In genomic region chr2:153807464-153807863, GRCm38 (mm10) we compare ENCODE assay signal across 9 mouse cellular contexts. TPM values are rescaled to one million over a fixed set of nuclear protein-coding genes. Genes with fewer than 3 reads are reported as not detected.
DNase-seq lines count a peak whose midpoint lies in the region; ATAC-seq and TF ChIP-seq lines count a peak whose summit lies in the region.
"Not testable (repeated sequence)": the region's sequence is repeated elsewhere in the genome, so short reads cannot be mapped to it uniquely, and the experiment has no call there.
"Had no signal": no experiment of that assay in that cellular context is flagged by ENCODE, and none has a peak within 500 bp of the region (broad histone marks: within the 10 kb centered on the region; RNA-seq: fewer than 3 reads in every experiment).

No protein-coding gene starts in this region.

- DNase-seq in 416B (ENCODE audit: low read depth), result peak; percentile 68
- peak; percentile 58 for DNase-seq in adrenal gland, adult 8-10 months
- DNase-seq in gastrocnemius, postnatal 10 days, result peak; percentile 58
- peak; percentile 60 for DNase-seq in kidney, adult 18-20 months
- DNase-seq in left cerebral cortex, postnatal 10 days (ENCODE audit: extremely low spot score in 1 of 2, low spot score in 2 of 2), result peak; percentile 36 to 67
- peak; percentile 40 for DNase-seq in mesoderm, embryonic 11.5 days (ENCODE audit: low read depth, low spot score)

- ATAC-seq in common myeloid progenitor, adult 5-6 weeks (replicated peaks; ENCODE audit: low read depth, poor library complexity, severe bottlenecking), result peak; percentile 73

- not testable (repeated sequence) for H3K4me3 ChIP-seq in small intestine, adult 2 months (ENCODE audit: low read depth, low read length)

- not testable (repeated sequence) for H3K27me3 ChIP-seq in small intestine, adult 2 months (ENCODE audit: control insufficient read depth, insufficient read depth, low read length)

- H3K4me1 ChIP-seq in small intestine, adult 2 months (ENCODE audit: control insufficient read depth, insufficient read depth, insufficient read length, low read length), result not testable (repeated sequence)

- peak; percentile 25; the same call in 1 of the 2 replicates for TF ChIP-seq CTCF in small intestine, adult 2 months (IDR thresholded peaks at IDR 0.05; ENCODE audit: extremely low read depth, insufficient read length, insufficient replicate concordance, low read depth, low read length)

- intact Hi-C loops in left cerebral cortex, postnatal 10 days (cut with DNase I), result loop anchor here (5.0 kb wide), 1 partner anchor 125 kb away; no protein-coding TSS in a partner anchor

- H3K36me3 ChIP-seq in small intestine, adult 2 months (ENCODE audit: control insufficient read depth, insufficient read depth, low read length), result not testable (repeated sequence)

- not testable (repeated sequence) for TF ChIP-seq POLR2A in small intestine, adult 2 months (IDR thresholded peaks at IDR 0.05; ENCODE audit: low read depth, low read length)

- not testable (repeated sequence) for H3K27ac ChIP-seq in small intestine, adult 2 months (ENCODE audit: insufficient read depth, low read depth, low read length)

RNA-seq across cellular contexts. Expression of gene Efcab8, which starts 27.7 kb away (rescaled TPM):
- under 1 TPM; 0.12 to 0.80 (median 0.63) TPM for total RNA-seq in adrenal gland, adult 8-10 months (2022)
- 0.10 TPM in 1 of 2 replicates, not detected in the other for total RNA-seq in common myeloid progenitor, adult 5-6 weeks (2017)
- under 1 TPM; 0.26 to 0.50 TPM for total RNA-seq in gastrocnemius, postnatal 10 days (2021)
- under 1 TPM; 0.45 to 0.56 TPM for total RNA-seq in left cerebral cortex, postnatal 10 days (2021)
- polyA plus RNA-seq in small intestine, adult 2 months (2012; rRNA removed), result 0.10 TPM in 1 of 2 replicates, not detected in the other
- polyA plus RNA-seq: neural tube, embryonic 12.5 days had no signal
